Mouse (Mus musculus): ENCODE measurements around the gene Rbpjl.

GRCm38 (mm10) chr2:164393126-164393525 is 9.8 kb upstream of the Rbpjl start:
- TF ChIP-seq GATA1 (IDR thresholded peaks at IDR 0.05; ENCODE audit: borderline replicate concordance, low read length) (no peak), CTCF (IDR thresholded peaks at IDR 0.05; ENCODE audit: low read depth, low read length) (no peak), POLR2AphosphoS5 (IDR thresholded peaks at IDR 0.05; ENCODE audit: insufficient replicate concordance, low read depth, low read length) (no peak), TAL1 (conservative IDR thresholded peaks at IDR 0.05; ENCODE audit: low read depth, low read length) (no peak)

Measured in G1E (cell line).